In the genomic region with DNA sequence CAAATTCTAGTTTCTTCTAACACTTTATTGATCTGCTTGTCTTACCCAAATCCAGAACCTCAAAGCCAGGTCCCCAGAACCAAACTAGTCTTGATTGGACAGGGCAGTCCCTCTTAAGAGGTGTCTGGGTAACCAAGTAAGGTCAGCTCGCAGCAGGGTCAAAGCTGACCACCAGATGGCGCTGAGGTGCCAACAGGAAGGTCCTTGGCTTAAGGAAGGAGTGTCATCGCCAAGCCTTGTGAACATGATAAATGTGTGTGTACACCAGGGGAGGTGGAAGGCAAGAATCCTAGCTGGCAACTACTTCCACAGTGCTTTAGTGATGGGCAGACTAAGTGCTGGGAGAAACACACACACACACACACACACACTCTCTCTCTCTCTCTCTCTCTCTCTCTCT, we compare ENCODE assay signal across 8 mouse cellular contexts. TPM values are rescaled to one million over a fixed set of nuclear protein-coding genes. Genes with fewer than 3 reads are reported as not detected.
DNase-seq lines count a peak whose midpoint lies in the region; ATAC-seq and TF ChIP-seq lines count a peak whose summit lies in the region.

No protein-coding gene starts in this region.

- DNase-seq in forebrain, embryonic 10.5 days (ENCODE audit: extremely low spot score, low spot score) = peak; percentile 85
- DNase-seq in cerebellum, adult 9-11 months = peak; percentile 89
- DNase-seq in gastrocnemius, postnatal 14 days = peak; percentile 91
- peak; percentile 97 for DNase-seq in intestine, embryonic 14.5 days (ENCODE audit: low spot score)
- DNase-seq in left cerebral cortex, adult 9 months (ENCODE audit: low spot score in 2 of 2) = peak; percentile 57 to 94

- ATAC-seq in forebrain, embryonic 15.5 days (replicated peaks) = no peak
- no peak for ATAC-seq in intestine, embryonic 14.5 days (replicated peaks; ENCODE audit: low FRiP score, low TSS enrichment, low read depth)
- peak; percentile 76 for ATAC-seq in megakaryocyte progenitor cell, adult 5-6 weeks (replicated peaks; ENCODE audit: poor library complexity)

- TF ChIP-seq CTCF in small intestine, adult 2 months (IDR thresholded peaks at IDR 0.05; ENCODE audit: extremely low read depth, insufficient read length, insufficient replicate concordance, low read depth, low read length) = peak; percentile 98

- no peak overlapping the region for H3K4me3 ChIP-seq in forebrain, embryonic 10.5 days
- H3K4me3 ChIP-seq in forebrain, embryonic 15.5 days = no peak overlapping the region
- no peak overlapping the region for H3K4me3 ChIP-seq in intestine, embryonic 14.5 days (ENCODE audit: low read depth, low read length)
- H3K4me3 ChIP-seq in small intestine, adult 2 months (ENCODE audit: low read depth, low read length) = no peak overlapping the region

- H3K9me3 ChIP-seq in forebrain, embryonic 10.5 days = no peaks in the 10 kb centered on the region
- H3K9me3 ChIP-seq in forebrain, embryonic 15.5 days = no peaks in the 10 kb centered on the region
- H3K9me3 ChIP-seq in intestine, embryonic 14.5 days (ENCODE audit: control insufficient read depth, low read length) = no peaks in the 10 kb centered on the region

- no peak overlapping the region for H3K27ac ChIP-seq in forebrain, embryonic 10.5 days
- H3K27ac ChIP-seq in forebrain, embryonic 15.5 days (replicated peaks) = no peak overlapping the region
- 0 out of 2 replicates have a peak overlapping the region, but pooled peaks have one; percentile 18 for H3K27ac ChIP-seq in intestine, embryonic 14.5 days (ENCODE audit: low read depth)
- no peak overlapping the region for H3K27ac ChIP-seq in small intestine, adult 2 months (ENCODE audit: insufficient read depth, low read depth, low read length)

- H3K27me3 ChIP-seq in forebrain, embryonic 10.5 days (ENCODE audit: poor library complexity, severe bottlenecking) = peaks cover 33% of the 10 kb centered on the region
- no peaks in the 10 kb centered on the region for H3K27me3 ChIP-seq in forebrain, embryonic 15.5 days
- no peaks in the 10 kb centered on the region for H3K27me3 ChIP-seq in intestine, embryonic 14.5 days (replicated peaks; ENCODE audit: control insufficient read depth, insufficient read depth, low read length)
- no peaks in the 10 kb centered on the region for H3K27me3 ChIP-seq in small intestine, adult 2 months (ENCODE audit: control insufficient read depth, insufficient read depth, low read length)

- no peak overlapping the region for H3K9ac ChIP-seq in forebrain, embryonic 15.5 days (replicated peaks)
- no peak overlapping the region for H3K9ac ChIP-seq in intestine, embryonic 14.5 days (ENCODE audit: low read length)

- H3K36me3 ChIP-seq in forebrain, embryonic 10.5 days (replicated peaks) = peaks cover 43% of the 10 kb centered on the region
- no peaks in the 10 kb centered on the region for H3K36me3 ChIP-seq in forebrain, embryonic 15.5 days
- peaks cover 42% of the 10 kb centered on the region for H3K36me3 ChIP-seq in intestine, embryonic 14.5 days (ENCODE audit: control insufficient read depth, insufficient read depth, low read length)
- peaks cover 36% of the 10 kb centered on the region for H3K36me3 ChIP-seq in small intestine, adult 2 months (ENCODE audit: control insufficient read depth, insufficient read depth, low read length)

- no peak for TF ChIP-seq POLR2A in small intestine, adult 2 months (IDR thresholded peaks at IDR 0.05; ENCODE audit: low read depth, low read length)

- 14% methylated on average over 3 of the region's 3 CpGs for WGBS in forebrain, embryonic 10.5 days
- 2% methylated on average over 3 of the region's 3 CpGs for WGBS in forebrain, embryonic 15.5 days
- under 1% methylated on average over 3 of the region's 3 CpGs for WGBS in intestine, embryonic 14.5 days
- WGBS in small intestine, adult 2 months = 0% methylated on average over 3 of the region's 3 CpGs

- intact Hi-C loops in gastrocnemius, postnatal 14 days (cut with DNase I; ENCODE audit: low total_unique reads) = loop anchor here (2.0 to 10.0 kb wide), 2 partner anchors 95 to 175 kb away; no protein-coding TSS in a partner anchor

- H3K4me2 ChIP-seq in forebrain, embryonic 15.5 days (replicated peaks) = no peak overlapping the region
- peak overlapping the region; percentile 89 for H3K4me2 ChIP-seq in intestine, embryonic 14.5 days (ENCODE audit: low read length)

- peaks cover 46% of the 10 kb centered on the region for H3K4me1 ChIP-seq in forebrain, embryonic 10.5 days
- H3K4me1 ChIP-seq in forebrain, embryonic 15.5 days = peaks cover 22% of the 10 kb centered on the region
- peaks cover 22% of the 10 kb centered on the region for H3K4me1 ChIP-seq in intestine, embryonic 14.5 days (replicated peaks; ENCODE audit: control insufficient read depth, insufficient read depth, low read length)
- H3K4me1 ChIP-seq in small intestine, adult 2 months (ENCODE audit: control insufficient read depth, insufficient read depth, insufficient read length, low read length) = peaks cover 11% of the 10 kb centered on the region

RNA-seq across cellular contexts. Expression of gene 1700017B05Rik, which starts 2.7 kb away (rescaled TPM):
- polyA plus RNA-seq in forebrain, embryonic 10.5 days (2016; fragmentation: Nextera tagmentation; extraction: Ambion mirVana) = 14.8 and 15.6 TPM in 2 replicates
- polyA plus RNA-seq in forebrain, embryonic 15.5 days (2015; fragmentation: Nextera tagmentation; extraction: Ambion mirVana) = 5.0 and 5.8 TPM in 2 replicates
- total RNA-seq in gastrocnemius, postnatal 14 days (2021) = 1 to 10 TPM; 6.4 to 7.3 TPM
- polyA plus RNA-seq in intestine, embryonic 14.5 days (2014; fragmentation: Nextera tagmentation; extraction: Ambion mirVana) = 41.2 and 42.1 TPM in 2 replicates
- 33.8 and 42.4 TPM in 2 replicates for total RNA-seq in megakaryocyte progenitor cell, adult 5-6 weeks (2015)
- 17.8 and 25.6 TPM in 2 replicates for total RNA-seq in megakaryocyte progenitor cell, adult 5-6 weeks (2017)
- 14.1 and 28.7 TPM in 2 replicates for polyA plus RNA-seq in small intestine, adult 2 months (2012; rRNA removed)

RNA-seq across cellular contexts. Expression of gene Trcg1, which starts 23.4 kb away (rescaled TPM):
- polyA plus RNA-seq in forebrain, embryonic 10.5 days (2016; fragmentation: Nextera tagmentation; extraction: Ambion mirVana) = 0.05 TPM in 1 of 2 replicates, not detected in the other
- polyA plus RNA-seq in forebrain, embryonic 15.5 days (2015; fragmentation: Nextera tagmentation; extraction: Ambion mirVana) = not detected in 2 replicates
- total RNA-seq in gastrocnemius, postnatal 14 days (2021) = not detected
- not detected in 2 replicates for polyA plus RNA-seq in intestine, embryonic 14.5 days (2014; fragmentation: Nextera tagmentation; extraction: Ambion mirVana)
- total RNA-seq in megakaryocyte progenitor cell, adult 5-6 weeks (2015) = not detected in 2 replicates
- not detected in 2 replicates for total RNA-seq in megakaryocyte progenitor cell, adult 5-6 weeks (2017)
- polyA plus RNA-seq in small intestine, adult 2 months (2012; rRNA removed) = not detected in 2 replicates
